Mouse (Mus musculus) G1E (cell line): ENCODE data around the gene Mex3d. TPM values are rescaled to one million over a fixed set of nuclear protein-coding genes. Genes with fewer than 3 reads are reported as not detected.
A peak's percentile ranks its signal among the peaks of the same experiment; 100 is the strongest.

Experiments used
- ATAC-seq: 2 replicates; pipeline ENCODE4 v1.8.0; 2016; ENCODE audit warnings: mild to moderate bottlenecking; ENCODE audit not compliant: insufficient number of reproducible peaks, poor library complexity, low FRiP score, severe bottlenecking; ENCODE audit errors: extremely low read depth
- DNase-seq: peaks from one replicate; pipeline ENCODE4 v3.0.0; 2012; ENCODE audit warnings: low spot score
- H3K27me3 ChIP-seq: 2 replicates; pipeline ENCODE4 v1.6.1; 2012; ENCODE audit warnings: mild to moderate bottlenecking, low read length, inconsistent platforms; ENCODE audit not compliant: insufficient read depth
- H3K36me3 ChIP-seq: replicated peaks from 2 replicates; pipeline ENCODE3; 2012; ENCODE audit warnings: mild to moderate bottlenecking, inconsistent platforms
- H3K4me1 ChIP-seq: 2 replicates; pipeline ENCODE4 v1.6.1; 2012; ENCODE audit warnings: low read depth, low read length, inconsistent platforms, mixed read lengths; ENCODE audit not compliant: insufficient read depth
- H3K4me3 ChIP-seq: 2 replicates; pipeline ENCODE4 v1.5.1; 2012; ENCODE audit warnings: low read depth, mild to moderate bottlenecking, inconsistent platforms, low read length, moderate library complexity, mixed read lengths
- H3K9me3 ChIP-seq: replicated peaks from 2 replicates; pipeline ENCODE4 v1.6.1; 2012; ENCODE audit warnings: inconsistent platforms
- CTCF ChIP-seq: IDR thresholded peaks from 2 replicates; pipeline ENCODE4 v1.5.1; 2012; ENCODE audit warnings: low read depth, low read length, inconsistent platforms, mixed read lengths
- GATA1 ChIP-seq: IDR thresholded peaks from 2 replicates; pipeline ENCODE4 v1.6.1; 2012; ENCODE audit warnings: borderline replicate concordance, low read length, inconsistent platforms, mixed read lengths
- GATA2 ChIP-seq: IDR thresholded peaks from 2 replicates; pipeline ENCODE4 v1.6.1; 2012; ENCODE audit warnings: low read depth, low read length, inconsistent platforms, borderline replicate concordance
- POLR2AphosphoS5 ChIP-seq: IDR thresholded peaks from 2 replicates; pipeline ENCODE4 v1.6.1; 2012; ENCODE audit warnings: low read depth, low read length, inconsistent platforms; ENCODE audit not compliant: insufficient replicate concordance
- TAL1 ChIP-seq: conservative IDR thresholded peaks from 2 replicates; pipeline ENCODE4 v1.6.1; 2012; ENCODE audit warnings: low read depth, low read length, inconsistent platforms, mixed read lengths
- polyA plus RNA-seq: library from polyadenylated mRNA; stranded (reverse); fragments of >175 nt; gene quantifications from 2 replicates; pipeline ENCODE4 v1.2.3, GENCODE M21; 2012
- total RNA-seq, 2 experiments: library from RNA; stranded (forward) in 1 of 2; stranded (reverse) in 1 of 2; fragments of 200-1000 nt in 1 of 2; fragments of >200 nt in 1 of 2; fragmentation: Nextera tagmentation in 1 of 2; gene quantifications; 2 replicates each; pipeline ENCODE4 v1.2.3; 2014 to 2017

Mex3d gene
- total and polyA plus RNA-seq, 3 experiments: 8.7 to 35.3 (median 11.4) TPM

GRCm38 (mm10) chr10:80389185-80389708, 1.8 kb upstream of the Mex3d start:
- H3K36me3 ChIP-seq: peaks cover 68% of the 10 kb centered on the region
- peaks cover 80% of the 10 kb centered on the region for H3K4me1 ChIP-seq
- no peak for ATAC-seq
- peaks cover 6% of the 10 kb centered on the region; the same call in 1 of the 2 replicates for H3K27me3 ChIP-seq
- DNase-seq: no peak
- TF ChIP-seq TAL1: no peak
- TF ChIP-seq GATA2: no peak
- no peak for TF ChIP-seq CTCF
- TF ChIP-seq GATA1: no peak
- TF ChIP-seq POLR2AphosphoS5: no peak
- H3K4me3 ChIP-seq: no peak overlapping the region
- H3K9me3 ChIP-seq: no peaks in the 10 kb centered on the region

- peaks cover 80% of the 10 kb centered on the region for H3K4me1 ChIP-seq
- no peak overlapping the region for H3K4me3 ChIP-seq
- TF ChIP-seq TAL1: no peak
- no peak for TF ChIP-seq CTCF
- TF ChIP-seq POLR2AphosphoS5: no peak
- TF ChIP-seq GATA1: no peak
- no peak for TF ChIP-seq GATA2
- DNase-seq (no peak), ATAC-seq (no peak)
- peaks cover 68% of the 10 kb centered on the region for H3K36me3 ChIP-seq
- H3K9me3 ChIP-seq: no peaks in the 10 kb centered on the region
- peaks cover 6% of the 10 kb centered on the region; the same call in 1 of the 2 replicates for H3K27me3 ChIP-seq
These were observed 1.3 kb upstream of the Mex3d start for GRCm38 (mm10) chr10:80388731-80389130.

GRCm38 (mm10) chr10:80386735-80387471, 556 bp downstream of the Mex3d start:
- peaks cover 76% of the 10 kb centered on the region for H3K4me1 ChIP-seq
- TF ChIP-seq GATA2 (no peak), CTCF (no peak), GATA1 (no peak), POLR2AphosphoS5 (no peak), TAL1 (no peak)
- H3K36me3 ChIP-seq: peaks cover 68% of the 10 kb centered on the region
- DNase-seq: no peak
- H3K9me3 ChIP-seq: peaks cover 5% of the 10 kb centered on the region
- peak overlapping the region; percentile 76 for H3K4me3 ChIP-seq
- ATAC-seq: no peak
- peaks cover 6% of the 10 kb centered on the region; the same call in 1 of the 2 replicates for H3K27me3 ChIP-seq

DNA sequence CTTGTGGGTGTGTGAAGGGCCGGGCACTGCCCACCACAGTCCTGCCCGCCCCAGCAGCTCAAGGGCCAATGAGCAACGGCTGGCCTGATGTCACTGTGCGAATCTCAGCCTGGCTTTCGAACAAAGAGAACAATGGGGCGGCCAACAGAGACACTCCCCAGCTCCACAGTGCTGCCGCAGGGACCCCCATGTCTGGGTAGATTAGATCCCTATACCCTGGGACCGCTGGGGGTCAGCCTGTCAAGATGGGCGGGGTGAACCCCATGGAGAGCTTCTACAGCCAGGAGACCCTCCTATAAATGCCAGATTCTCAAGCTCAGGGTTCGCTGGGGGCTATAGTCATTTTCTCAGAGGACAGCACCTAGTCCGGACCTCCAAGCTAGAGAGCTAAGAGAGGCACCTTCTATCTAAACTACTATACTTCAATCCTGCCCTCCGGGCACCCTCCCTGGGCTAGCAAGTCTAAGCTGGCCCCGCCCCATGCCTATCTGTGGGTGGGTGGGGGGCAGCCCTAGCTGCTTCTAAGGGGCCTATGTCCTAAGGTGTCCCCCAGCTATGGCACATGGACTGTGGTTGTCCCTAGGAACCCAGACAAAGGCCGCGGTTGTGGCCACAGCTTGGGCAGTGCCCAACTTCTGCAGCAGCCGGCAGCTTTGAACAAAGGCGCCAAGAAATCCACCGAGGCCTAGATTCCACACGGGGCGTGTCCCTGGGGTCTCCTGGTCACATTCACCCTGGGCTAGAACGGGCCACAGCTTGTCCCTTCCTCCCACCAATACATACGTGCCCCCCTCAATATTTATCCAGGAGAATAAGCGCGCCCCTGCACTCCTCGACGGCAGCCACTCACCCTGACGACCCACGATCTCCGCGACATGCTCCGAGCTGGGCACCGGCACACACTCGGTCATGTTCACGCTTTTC, 1.4 kb downstream of the Mex3d start:
- ATAC-seq (no peak), DNase-seq (no peak)
- H3K4me3 ChIP-seq: peak overlapping the region; percentile 76
- peaks cover 6% of the 10 kb centered on the region; the same call in 1 of the 2 replicates for H3K27me3 ChIP-seq
- TF ChIP-seq POLR2AphosphoS5 (no peak), GATA2 (no peak), GATA1 (no peak), CTCF (no peak), TAL1 (no peak)
- H3K4me1 ChIP-seq: peaks cover 72% of the 10 kb centered on the region
- H3K9me3 ChIP-seq: peaks cover 12% of the 10 kb centered on the region
- peaks cover 68% of the 10 kb centered on the region for H3K36me3 ChIP-seq

DNA sequence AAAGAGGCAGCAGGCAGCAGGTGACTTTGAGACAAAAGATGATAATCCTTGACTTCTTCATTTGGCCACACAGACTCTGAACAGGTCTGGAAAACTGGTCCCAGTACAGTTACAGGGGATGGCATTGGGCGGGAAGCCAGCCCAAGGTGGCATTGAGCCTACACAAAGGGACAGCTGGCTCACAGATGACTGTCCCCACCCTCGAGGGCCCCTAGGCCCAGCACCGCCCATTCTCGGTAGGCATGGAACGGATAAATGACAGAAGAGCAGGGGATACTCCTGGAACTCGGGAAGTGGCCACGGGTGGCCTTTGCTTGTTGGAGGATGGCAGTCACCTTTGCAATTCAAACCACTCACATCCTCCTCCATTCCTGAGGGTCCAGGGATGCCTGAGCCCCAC, 2.1 kb downstream of the Mex3d start:
- DNase-seq (no peak), ATAC-seq (no peak)
- peaks cover 67% of the 10 kb centered on the region for H3K4me1 ChIP-seq
- TF ChIP-seq GATA1 (no peak), TAL1 (no peak), CTCF (no peak), GATA2 (no peak), POLR2AphosphoS5 (no peak)
- H3K27me3 ChIP-seq: peaks cover 6% of the 10 kb centered on the region; the same call in 1 of the 2 replicates
- peaks cover 66% of the 10 kb centered on the region for H3K36me3 ChIP-seq
- peaks cover 12% of the 10 kb centered on the region for H3K9me3 ChIP-seq
- H3K4me3 ChIP-seq: peak overlapping the region; percentile 55; the same call in 1 of the 2 replicates

DNA sequence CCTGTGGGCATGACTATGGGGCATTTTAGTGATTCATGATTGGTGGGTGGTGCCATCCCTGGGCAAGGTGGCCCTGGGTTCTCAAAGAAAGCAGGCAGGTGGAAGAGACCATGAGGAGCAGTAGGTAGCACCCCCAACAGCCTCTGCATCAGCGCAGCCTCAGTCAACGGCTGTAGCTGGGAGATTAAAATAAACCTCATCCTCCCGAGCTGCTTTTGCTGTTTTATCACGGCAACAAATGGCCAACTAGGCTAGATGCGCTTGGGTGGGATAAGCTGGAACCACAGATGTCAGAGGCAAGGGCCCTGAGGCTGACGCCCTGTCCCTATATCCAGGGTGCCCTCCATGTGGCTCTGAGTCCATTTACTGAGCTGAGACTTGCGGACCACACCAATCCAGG, 2.8 kb downstream of the Mex3d start:
- ATAC-seq (no peak), DNase-seq (no peak)
- peaks cover 12% of the 10 kb centered on the region for H3K9me3 ChIP-seq
- H3K4me3 ChIP-seq: peak overlapping the region; percentile 30; the same call in 1 of the 2 replicates
- TF ChIP-seq GATA2 (no peak), TAL1 (no peak), CTCF (no peak), GATA1 (no peak), POLR2AphosphoS5 (no peak)
- H3K36me3 ChIP-seq: peaks cover 65% of the 10 kb centered on the region
- H3K27me3 ChIP-seq: peaks cover 6% of the 10 kb centered on the region; the same call in 1 of the 2 replicates
- H3K4me1 ChIP-seq: peaks cover 61% of the 10 kb centered on the region
